Mouse (Mus musculus) heart, embryonic 14.5 days (tissue): ENCODE results near the gene Slc36a2. TPM values are rescaled to one million over a fixed set of nuclear protein-coding genes. Genes with fewer than 3 reads are reported as not detected.

ENCODE experiments used
- ATAC-seq: fragments of 200-750 bp; cut with Nextera tagmentation; 2 replicates; pipeline ENCODE4 v1.8.0; 2017; ENCODE audit warnings: low read depth, moderate TSS enrichment; ENCODE audit not compliant: insufficient number of reproducible peaks, insufficient read depth, low FRiP score
- H3K27ac ChIP-seq, 2 experiments: fragments of 200-500 bp in 1 of 2; fragments of 300-500 bp in 1 of 2; sonication (generic) in 1 of 2; replicated peaks in 1 of 2; 2 replicates each; pipeline ENCODE4 v1.5.1; 2012 to 2014; ENCODE audit warnings: low read depth in 2 of 2, low read length in 2 of 2, control low read depth in 1 of 2, mild to moderate bottlenecking in 1 of 2, mixed read lengths in 1 of 2; ENCODE audit not compliant: control insufficient read depth in 1 of 2, insufficient read depth in 1 of 2
- H3K27me3 ChIP-seq: fragments of 300-500 bp; sonication (generic); 2 replicates; pipeline ENCODE4 v1.6.1; 2014; ENCODE audit warnings: mild to moderate bottlenecking, low read length, control low read depth; ENCODE audit not compliant: control insufficient read depth, insufficient read depth
- H3K36me3 ChIP-seq: fragments of 300-500 bp; sonication (generic); 2 replicates; pipeline ENCODE4 v1.6.1; 2014; ENCODE audit warnings: mild to moderate bottlenecking, control low read depth, low read length, mixed read lengths; ENCODE audit not compliant: control insufficient read depth, insufficient read depth
- H3K4me1 ChIP-seq, 2 experiments: fragments of 200-500 bp in 1 of 2; fragments of 300-500 bp in 1 of 2; sonication (generic) in 1 of 2; 2 replicates each; pipeline ENCODE4 v1.6.1; 2012 to 2014; ENCODE audit warnings: low read length in 2 of 2, control low read depth in 1 of 2, mixed read lengths in 1 of 2; ENCODE audit not compliant: control insufficient read depth in 2 of 2, insufficient read depth in 2 of 2
- H3K4me2 ChIP-seq: fragments of 300-500 bp; sonication (generic); 2 replicates; pipeline ENCODE4 v1.6.1; 2014; ENCODE audit warnings: mild to moderate bottlenecking, low read length
- H3K4me3 ChIP-seq, 2 experiments: fragments of 200-500 bp in 1 of 2; fragments of 300-500 bp in 1 of 2; sonication (generic) in 1 of 2; 2 replicates each; pipeline ENCODE4 v1.5.1; 2012 to 2014; ENCODE audit warnings: low read length in 2 of 2, mild to moderate bottlenecking in 2 of 2, control low read depth in 1 of 2, low read depth in 1 of 2, moderate library complexity in 1 of 2; ENCODE audit not compliant: control insufficient read depth in 1 of 2, insufficient read depth in 1 of 2
- H3K9ac ChIP-seq: fragments of 300-500 bp; sonication (generic); 2 replicates; pipeline ENCODE4 v1.6.1; 2014; ENCODE audit warnings: mild to moderate bottlenecking, low read length
- H3K9me3 ChIP-seq: fragments of 300-500 bp; sonication (generic); 2 replicates; pipeline ENCODE4 v1.6.1; 2016; ENCODE audit warnings: low read length, control low read depth; ENCODE audit not compliant: control insufficient read depth
- WGBS: fragments of 180-500 bp; shearing (Covaris S2); extraction: QIAGEN DNeasy Blood & Tissue Kit; methylation state at CpG from one replicate; pipeline ENCODE4 v1.1.7; 2014; 5-methylcytosine and 5-hydroxymethylcytosine counted together
- polyA plus RNA-seq: library from polyadenylated mRNA; unstranded; fragments of >200 nt; fragmentation: Nextera tagmentation; extraction: Ambion mirVana; gene quantifications from 2 replicates; pipeline ENCODE4 v1.2.1, GENCODE M21; 2014

Slc36a2 gene
- polyA plus RNA-seq, 1 experiment from 2014 or later = 7.3 TPM

GRCm38 (mm10) chr11:55147423-55147822 lies 37.5 kb downstream of the Slc36a2 start:
- H3K9me3 ChIP-seq = no peaks in the 10 kb centered on the region
- no peak for ATAC-seq
- 65% methylated on average over 6 of the region's 6 CpGs for WGBS

GRCm38 (mm10) chr11:55146855-55147254 lies 38.0 kb downstream of the Slc36a2 start:
- 72% methylated on average over 1 of the region's 1 CpGs for WGBS

More at GRCm38 (mm10) chr11:55147423-55147822, 37.5 kb downstream of the Slc36a2 start:
- no peaks in the 10 kb centered on the region for H3K36me3 ChIP-seq
- H3K4me3 ChIP-seq = no peak overlapping the region
- H3K4me1 ChIP-seq = no peaks in the 10 kb centered on the region
- no peaks in the 10 kb centered on the region for H3K27me3 ChIP-seq
- H3K27ac ChIP-seq = no peak overlapping the region
- H3K9ac ChIP-seq = no peak overlapping the region
- no peak overlapping the region for H3K4me2 ChIP-seq

GRCm38 (mm10) chr11:55144011-55144410 lies 40.9 kb downstream of the Slc36a2 start:
- H3K4me3 ChIP-seq = no peak overlapping the region
- ATAC-seq = no peak
- no peaks in the 10 kb centered on the region for H3K4me1 ChIP-seq
- H3K27me3 ChIP-seq = no peaks in the 10 kb centered on the region
- WGBS = 82% methylated on average over 5 of the region's 5 CpGs
- no peak overlapping the region for H3K27ac ChIP-seq
- H3K4me2 ChIP-seq = no peak overlapping the region
- no peaks in the 10 kb centered on the region for H3K36me3 ChIP-seq
- no peaks in the 10 kb centered on the region for H3K9me3 ChIP-seq
- no peak overlapping the region for H3K9ac ChIP-seq

More at GRCm38 (mm10) chr11:55146855-55147254, 38.0 kb downstream of the Slc36a2 start:
- no peak overlapping the region for H3K27ac ChIP-seq
- H3K4me3 ChIP-seq = no peak overlapping the region
- no peaks in the 10 kb centered on the region for H3K36me3 ChIP-seq
- H3K4me1 ChIP-seq = no peaks in the 10 kb centered on the region
- no peak for ATAC-seq
- no peaks in the 10 kb centered on the region for H3K27me3 ChIP-seq
- H3K9me3 ChIP-seq = no peaks in the 10 kb centered on the region
- no peak overlapping the region for H3K4me2 ChIP-seq
- H3K9ac ChIP-seq = no peak overlapping the region

GRCm38 (mm10) chr11:55141502-55141901 lies 43.4 kb downstream of the Slc36a2 start:
- no peak for ATAC-seq
- no peak overlapping the region for H3K4me2 ChIP-seq
- no peaks in the 10 kb centered on the region for H3K36me3 ChIP-seq
- H3K27me3 ChIP-seq = no peaks in the 10 kb centered on the region
- 80% methylated on average over 4 of the region's 4 CpGs for WGBS
- no peak overlapping the region for H3K9ac ChIP-seq
- no peak overlapping the region for H3K4me3 ChIP-seq
- no peaks in the 10 kb centered on the region for H3K9me3 ChIP-seq
- H3K4me1 ChIP-seq = no peaks in the 10 kb centered on the region
- no peak overlapping the region for H3K27ac ChIP-seq

GRCm38 (mm10) chr11:55137646-55138045 lies 47.2 kb downstream of the Slc36a2 start:
- no peaks in the 10 kb centered on the region for H3K36me3 ChIP-seq
- H3K4me1 ChIP-seq = no peaks in the 10 kb centered on the region
- H3K4me2 ChIP-seq = no peak overlapping the region
- ATAC-seq = no peak
- H3K9me3 ChIP-seq = no peaks in the 10 kb centered on the region
- no peak overlapping the region for H3K4me3 ChIP-seq
- no peak overlapping the region for H3K27ac ChIP-seq
- no peak overlapping the region for H3K9ac ChIP-seq
- no peaks in the 10 kb centered on the region for H3K27me3 ChIP-seq

GRCm38 (mm10) chr11:55136770-55137547 lies 47.9 kb downstream of the Slc36a2 start:
- no peak for ATAC-seq
- H3K9ac ChIP-seq = no peak overlapping the region
- no peak overlapping the region for H3K27ac ChIP-seq
- no peak overlapping the region for H3K4me2 ChIP-seq
- H3K4me1 ChIP-seq = no peaks in the 10 kb centered on the region
- no peak overlapping the region for H3K4me3 ChIP-seq
- H3K36me3 ChIP-seq = no peaks in the 10 kb centered on the region
- WGBS = 77% methylated on average over 15 of the region's 15 CpGs
- H3K27me3 ChIP-seq = no peaks in the 10 kb centered on the region
- H3K9me3 ChIP-seq = no peaks in the 10 kb centered on the region

- no peak overlapping the region for H3K9ac ChIP-seq
- H3K9me3 ChIP-seq = no peaks in the 10 kb centered on the region
- no peak overlapping the region for H3K4me2 ChIP-seq
- H3K4me1 ChIP-seq = no peaks in the 10 kb centered on the region
- ATAC-seq = no peak
- 87% methylated on average over 5 of the region's 5 CpGs for WGBS
- H3K27ac ChIP-seq = no peak overlapping the region
- H3K27me3 ChIP-seq = no peaks in the 10 kb centered on the region
- H3K36me3 ChIP-seq = no peaks in the 10 kb centered on the region
- no peak overlapping the region for H3K4me3 ChIP-seq
Observed at GRCm38 (mm10) chr11:55134871-55135270, 50.0 kb downstream of the Slc36a2 start.

GRCm38 (mm10) chr11:55134407-55134806 lies 50.5 kb downstream of the Slc36a2 start:
- Histone ChIP-seq H3K4me2 (no peak overlapping the region), H3K27ac (no peak overlapping the region), H3K9me3 (no peaks in the 10 kb centered on the region), H3K4me3 (no peak overlapping the region), H3K4me1 (no peaks in the 10 kb centered on the region), H3K36me3 (no peaks in the 10 kb centered on the region), H3K9ac (no peak overlapping the region), H3K27me3 (no peaks in the 10 kb centered on the region)
- no peak for ATAC-seq
- 80% methylated on average over 1 of the region's 1 CpGs for WGBS
